In genomic region chr17:84752286-84752685, GRCm38 (mm10) we compare ENCODE assay signal across 23 mouse cellular contexts. TPM values are rescaled to one million over a fixed set of nuclear protein-coding genes. Genes with fewer than 3 reads are reported as not detected.
DNase-seq lines count a peak whose midpoint lies in the region; ATAC-seq and TF ChIP-seq lines count a peak whose summit lies in the region.
"Had no signal": no experiment of that assay in that cellular context is flagged by ENCODE, and none has a peak within 500 bp of the region (broad histone marks: within the 10 kb centered on the region; RNA-seq: fewer than 3 reads in every experiment).

No protein-coding gene starts in this region.

- DNase-seq in hindbrain, embryonic 10.5 days (ENCODE audit: low spot score): no peak
- no peak for DNase-seq in midbrain, embryonic 14.5 days
- no peak for DNase-seq in midbrain, embryonic 11.5 days (ENCODE audit: low spot score, missing footprints)
- DNase-seq in thymus, postnatal 25 days: no peak
- no peak for DNase-seq in stomach, postnatal 0 days (ENCODE audit: low spot score)
- DNase-seq: adrenal gland, postnatal 25 days; B cell, adult 2 months; cerebellum, adult 11-12 months; cerebellum, adult 9-11 months; kidney, adult 2 months; kidney, postnatal 10 days; liver; lung, adult 2 months; lung, postnatal 10 days; thymus, postnatal 14 days had no signal

- peaks cover 47% of the 10 kb centered on the region for H3K4me1 ChIP-seq in hindbrain, embryonic 13.5 days (replicated peaks)
- H3K4me1 ChIP-seq in hindbrain, embryonic 10.5 days (replicated peaks): peaks cover 12% of the 10 kb centered on the region
- peaks cover 24% of the 10 kb centered on the region for H3K4me1 ChIP-seq in midbrain, embryonic 14.5 days (ENCODE audit: control insufficient read depth, insufficient read depth, low read length)
- peaks cover 12% of the 10 kb centered on the region for H3K4me1 ChIP-seq in midbrain, embryonic 11.5 days (ENCODE audit: control insufficient read depth, insufficient read depth, low read length)
- peaks cover 4% of the 10 kb centered on the region; the same call in 1 of the 2 replicates for H3K4me1 ChIP-seq in intestine, postnatal 0 days (replicated peaks; ENCODE audit: control insufficient read depth, insufficient read depth, low read length)
- no peaks in the 10 kb centered on the region for H3K4me1 ChIP-seq in stomach, postnatal 0 days (replicated peaks; ENCODE audit: control insufficient read depth, insufficient read depth)
- H3K4me1 ChIP-seq: stomach, embryonic 15.5 days had no signal

- no peaks in the 10 kb centered on the region for H3K27me3 ChIP-seq in hindbrain, embryonic 13.5 days
- no peaks in the 10 kb centered on the region for H3K27me3 ChIP-seq in hindbrain, embryonic 10.5 days (ENCODE audit: insufficient read depth, poor library complexity, severe bottlenecking)
- no peaks in the 10 kb centered on the region for H3K27me3 ChIP-seq in midbrain, embryonic 14.5 days (ENCODE audit: control insufficient read depth, insufficient read depth, low read length)
- no peaks in the 10 kb centered on the region for H3K27me3 ChIP-seq in midbrain, embryonic 11.5 days (ENCODE audit: control insufficient read depth, insufficient read depth, low read length)
- no peaks in the 10 kb centered on the region for H3K27me3 ChIP-seq in intestine, postnatal 0 days (replicated peaks; ENCODE audit: control insufficient read depth, insufficient read depth, low read length)
- no peaks in the 10 kb centered on the region for H3K27me3 ChIP-seq in stomach, postnatal 0 days (ENCODE audit: control insufficient read depth, insufficient read depth, low read length)
- H3K27me3 ChIP-seq: embryonic facial prominence, embryonic 13.5 days; neural tube, embryonic 12.5 days; stomach, embryonic 15.5 days had no signal

- H3K4me3 ChIP-seq in hindbrain, embryonic 13.5 days: no peak overlapping the region
- no peak overlapping the region for H3K4me3 ChIP-seq in hindbrain, embryonic 10.5 days
- no peak overlapping the region for H3K4me3 ChIP-seq in midbrain, embryonic 14.5 days (replicated peaks; ENCODE audit: low read depth, low read length)
- H3K4me3 ChIP-seq in midbrain, embryonic 11.5 days (ENCODE audit: low read depth, low read length): no peak overlapping the region
- no peak overlapping the region for H3K4me3 ChIP-seq in intestine, postnatal 0 days (ENCODE audit: low read depth, low read length)
- no peak overlapping the region for H3K4me3 ChIP-seq in stomach, postnatal 0 days (ENCODE audit: low read depth, low read length)
- H3K4me3 ChIP-seq: embryonic facial prominence, embryonic 13.5 days; myocyte; neural tube, embryonic 12.5 days; stomach, embryonic 15.5 days had no signal

- TF ChIP-seq EP300 in stomach, postnatal 0 days (optimal IDR thresholded peaks at IDR 0.05): no peak

- TF ChIP-seq CTCF in intestine, postnatal 0 days (IDR thresholded peaks at IDR 0.05; ENCODE audit: low read depth): no peak
- TF ChIP-seq CTCF in stomach, postnatal 0 days (IDR thresholded peaks at IDR 0.05; ENCODE audit: low read depth): no peak

- H3K4me2 ChIP-seq in hindbrain, embryonic 13.5 days: no peak overlapping the region
- no peak overlapping the region for H3K4me2 ChIP-seq in midbrain, embryonic 14.5 days (ENCODE audit: low read length)
- H3K4me2 ChIP-seq in midbrain, embryonic 11.5 days: no peak overlapping the region
- H3K4me2 ChIP-seq in intestine, postnatal 0 days (replicated peaks; ENCODE audit: low read depth): no peak overlapping the region
- no peak overlapping the region for H3K4me2 ChIP-seq in stomach, postnatal 0 days (replicated peaks; ENCODE audit: low read depth)
- H3K4me2 ChIP-seq: embryonic facial prominence, embryonic 13.5 days; neural tube, embryonic 12.5 days; stomach, embryonic 15.5 days had no signal

- 74% methylated on average over 2 of the region's 2 CpGs for WGBS in hindbrain, embryonic 13.5 days
- 91% methylated on average over 2 of the region's 2 CpGs for WGBS in hindbrain, embryonic 10.5 days
- WGBS in midbrain, embryonic 14.5 days: 56% methylated on average over 2 of the region's 2 CpGs
- WGBS in midbrain, embryonic 11.5 days: 85% methylated on average over 2 of the region's 2 CpGs
- 41% methylated on average over 2 of the region's 2 CpGs for WGBS in intestine, postnatal 0 days
- WGBS in stomach, postnatal 0 days: 77% methylated on average over 2 of the region's 2 CpGs

- no peak for ATAC-seq in hindbrain, embryonic 13.5 days (ENCODE audit: low FRiP score)
- no peak for ATAC-seq in midbrain, embryonic 14.5 days (ENCODE audit: low FRiP score, low TSS enrichment)
- no peak; the same call in 1 of the 2 replicates for ATAC-seq in midbrain, embryonic 11.5 days (ENCODE audit: low FRiP score)
- peak; percentile 56 for ATAC-seq in intestine, postnatal 0 days
- ATAC-seq in stomach, postnatal 0 days (ENCODE audit: low FRiP score, low TSS enrichment): no peak

- no peak overlapping the region for H3K9ac ChIP-seq in hindbrain, embryonic 13.5 days
- H3K9ac ChIP-seq in midbrain, embryonic 14.5 days (replicated peaks; ENCODE audit: low read length): no peak overlapping the region
- H3K9ac ChIP-seq in midbrain, embryonic 11.5 days (ENCODE audit: low read length): no peak overlapping the region
- H3K9ac ChIP-seq in intestine, postnatal 0 days (ENCODE audit: low read depth, low read length): no peak overlapping the region
- H3K9ac ChIP-seq in stomach, postnatal 0 days (ENCODE audit: low read length): no peak overlapping the region
- H3K9ac ChIP-seq: embryonic facial prominence, embryonic 13.5 days; liver, embryonic 14.5 days; neural tube, embryonic 12.5 days; stomach, embryonic 15.5 days had no signal

- peaks cover 3% of the 10 kb centered on the region; the same call in 1 of the 2 replicates for H3K36me3 ChIP-seq in hindbrain, embryonic 13.5 days
- H3K36me3 ChIP-seq in hindbrain, embryonic 10.5 days: peaks cover 44% of the 10 kb centered on the region
- peaks cover 3% of the 10 kb centered on the region; the same call in 1 of the 2 replicates for H3K36me3 ChIP-seq in midbrain, embryonic 14.5 days (ENCODE audit: control insufficient read depth, insufficient read depth, low read length)
- no peaks in the 10 kb centered on the region for H3K36me3 ChIP-seq in midbrain, embryonic 11.5 days (ENCODE audit: control insufficient read depth, insufficient read depth, low read length)
- H3K36me3 ChIP-seq in intestine, postnatal 0 days (ENCODE audit: control insufficient read depth, insufficient read depth): peaks cover 33% of the 10 kb centered on the region
- H3K36me3 ChIP-seq in stomach, postnatal 0 days (ENCODE audit: control insufficient read depth, insufficient read depth, low read length): peaks cover 13% of the 10 kb centered on the region; the same call in 1 of the 2 replicates

- no peaks in the 10 kb centered on the region for H3K9me3 ChIP-seq in hindbrain, embryonic 13.5 days
- H3K9me3 ChIP-seq in hindbrain, embryonic 10.5 days: no peaks in the 10 kb centered on the region
- H3K9me3 ChIP-seq in midbrain, embryonic 14.5 days (ENCODE audit: control insufficient read depth, low read length): no peaks in the 10 kb centered on the region
- no peaks in the 10 kb centered on the region for H3K9me3 ChIP-seq in midbrain, embryonic 11.5 days (ENCODE audit: control insufficient read depth, low read length)
- no peaks in the 10 kb centered on the region for H3K9me3 ChIP-seq in intestine, postnatal 0 days (ENCODE audit: control insufficient read depth)
- H3K9me3 ChIP-seq in stomach, postnatal 0 days (ENCODE audit: control insufficient read depth, low read length): no peaks in the 10 kb centered on the region
- H3K9me3 ChIP-seq: embryonic facial prominence, embryonic 13.5 days; neural tube, embryonic 12.5 days; stomach, embryonic 15.5 days had no signal

- H3K27ac ChIP-seq in hindbrain, embryonic 13.5 days: 0 out of 2 replicates have a peak overlapping the region, but pooled peaks have one; percentile 13
- H3K27ac ChIP-seq in hindbrain, embryonic 10.5 days: no peak overlapping the region
- peak overlapping the region; percentile 43; the same call in 1 of the 2 replicates for H3K27ac ChIP-seq in midbrain, embryonic 14.5 days (replicated peaks; ENCODE audit: low read depth, low read length)
- H3K27ac ChIP-seq in midbrain, embryonic 11.5 days (ENCODE audit: low read depth, low read length): no peak overlapping the region; the same call in 1 of the 2 replicates
- no peak overlapping the region for H3K27ac ChIP-seq in intestine, postnatal 0 days (ENCODE audit: low read depth, low read length)
- H3K27ac ChIP-seq in stomach, postnatal 0 days (replicated peaks): no peak overlapping the region
- H3K27ac ChIP-seq: embryonic facial prominence, embryonic 13.5 days; liver, embryonic 14.5 days; macrophage; neural tube, embryonic 12.5 days; stomach, embryonic 15.5 days had no signal

RNA-seq across cellular contexts. Expression of gene Lrpprc, which starts 38.3 kb away (rescaled TPM):
- 42.0 and 43.1 TPM in 2 replicates for polyA plus RNA-seq in hindbrain, embryonic 13.5 days (2015; fragmentation: Nextera tagmentation; extraction: Ambion mirVana)
- polyA plus RNA-seq in hindbrain, embryonic 10.5 days (2016; fragmentation: Nextera tagmentation; extraction: Ambion mirVana): 45.1 and 49.6 TPM in 2 replicates
- 36.4 and 51.4 TPM in 2 replicates for polyA plus RNA-seq in midbrain, embryonic 14.5 days (2014; fragmentation: Nextera tagmentation; extraction: Ambion mirVana)
- polyA plus RNA-seq in midbrain, embryonic 11.5 days (2014; fragmentation: Nextera tagmentation; extraction: Ambion mirVana): 53.9 and 59.1 TPM in 2 replicates
- polyA plus RNA-seq in intestine, postnatal 0 days (2015; fragmentation: Nextera tagmentation; extraction: Ambion mirVana): 15.3 and 15.9 TPM in 2 replicates
- polyA plus RNA-seq in stomach, postnatal 0 days (2015; fragmentation: Nextera tagmentation; extraction: Ambion mirVana): 14.6 and 15.9 TPM in 2 replicates

Comparison
In these comparisons a context has a peak if more than half of its experiments do, and no peak if none do; other contexts are left out.
1. H3K27ac ChIP-seq: peak in hindbrain, embryonic 13.5 days (single experiment) and midbrain, embryonic 14.5 days (single experiment); none in hindbrain, embryonic 10.5 days (single experiment), midbrain, embryonic 11.5 days (single experiment), intestine, postnatal 0 days (single experiment) and stomach, postnatal 0 days (single experiment).